Mouse (Mus musculus) heart, postnatal 0 days (tissue): ENCODE results near the gene Nfib. TPM values are rescaled to one million over a fixed set of nuclear protein-coding genes. Genes with fewer than 3 reads are reported as not detected.

Experiments
- ATAC-seq: fragments of 200-750 bp; cut with Nextera tagmentation; 2 replicates; pipeline ENCODE4 v1.8.0; 2017; ENCODE audit warnings: low read depth, moderate number of reproducible peaks, moderate library complexity; ENCODE audit not compliant: insufficient read depth
- DNase-seq: peaks from one replicate; pipeline ENCODE4 v3.0.0-alpha.2; 2016; ENCODE audit warnings: low spot score
- H3K27ac ChIP-seq: fragments of 300-500 bp; sonication (generic); 2 replicates; pipeline ENCODE4 v1.5.1; 2014; ENCODE audit warnings: low read depth, mild to moderate bottlenecking
- H3K27me3 ChIP-seq: fragments of 300-500 bp; sonication (generic); 2 replicates; pipeline ENCODE4 v1.6.1; 2014; ENCODE audit warnings: low read length, mixed read lengths; ENCODE audit not compliant: control insufficient read depth, insufficient read depth
- H3K36me3 ChIP-seq: fragments of 300-500 bp; sonication (generic); replicated peaks from 2 replicates; pipeline ENCODE4 v1.6.1; 2014; ENCODE audit warnings: low read length, mixed read lengths; ENCODE audit not compliant: control insufficient read depth, insufficient read depth
- H3K4me1 ChIP-seq: fragments of 300-500 bp; sonication (generic); 2 replicates; pipeline ENCODE4 v1.6.1; 2014; ENCODE audit warnings: antibody characterized with exemption; ENCODE audit not compliant: control insufficient read depth, insufficient read depth
- H3K4me2 ChIP-seq: fragments of 300-500 bp; sonication (generic); 2 replicates; pipeline ENCODE4 v1.6.1; 2014; ENCODE audit warnings: low read depth, mild to moderate bottlenecking, low read length, moderate library complexity
- H3K4me3 ChIP-seq: fragments of 300-500 bp; sonication (generic); 2 replicates; pipeline ENCODE4 v1.5.1; 2014; ENCODE audit warnings: low read depth, low read length
- H3K9ac ChIP-seq: fragments of 300-500 bp; sonication (generic); replicated peaks from 2 replicates; pipeline ENCODE4 v1.6.1; 2014; ENCODE audit warnings: low read depth, low read length, mixed read lengths
- H3K9me3 ChIP-seq: fragments of 300-500 bp; sonication (generic); replicated peaks from 2 replicates; pipeline ENCODE4 v1.6.1; 2016; ENCODE audit warnings: low read length; ENCODE audit not compliant: control insufficient read depth
- CTCF ChIP-seq: IDR thresholded peaks from 2 replicates; pipeline ENCODE4 v1.5.1; 2016; ENCODE audit warnings: antibody characterized with exemption, control low read depth, low read depth
- EP300 ChIP-seq: IDR thresholded peaks from 2 replicates; pipeline ENCODE4 v1.6.1; 2016; ENCODE audit warnings: antibody characterized with exemption, low read depth
- WGBS: fragments of 180-500 bp; shearing (Covaris S2); extraction: QIAGEN DNeasy Blood & Tissue Kit; methylation state at CpG from one replicate; pipeline ENCODE4 v1.1.7; 2014; 5-methylcytosine and 5-hydroxymethylcytosine counted together
- polyA plus RNA-seq: library from polyadenylated mRNA; unstranded; fragments of >200 nt; fragmentation: Nextera tagmentation; extraction: Ambion mirVana; gene quantifications from 2 replicates; pipeline ENCODE4 v1.2.1, GENCODE M21; 2015
- total RNA-seq: library from RNA; depleted of rRNA; stranded (reverse); fragments of >200 nt; gene quantifications from 2 replicates; pipeline ENCODE4 v1.2.3, GENCODE M21; 2014; ENCODE audit warnings: low replicate concordance

The Nfib gene
- total and polyA plus RNA-seq, 2 experiments from 2014 or later, result 44.0 to 82.0 TPM

- TF ChIP-seq EP300 (no peak; the same call in 1 of the 2 replicates), CTCF (no peak)
- DNase-seq (peak; percentile 79), ATAC-seq (peak; percentile 25)
- H3K4me2 ChIP-seq, result peak overlapping the region; percentile 95
- peak overlapping the region; percentile 97 for H3K4me3 ChIP-seq
- under 1% methylated on average over 29 of the region's 30 CpGs for WGBS
- H3K9me3 ChIP-seq, result no peaks in the 10 kb centered on the region
- H3K36me3 ChIP-seq, result no peaks in the 10 kb centered on the region
- H3K27me3 ChIP-seq, result no peaks in the 10 kb centered on the region
- peaks cover 6% of the 10 kb centered on the region; the same call in 1 of the 2 replicates for H3K4me1 ChIP-seq
- peak overlapping the region; percentile 98 for H3K9ac ChIP-seq
- H3K27ac ChIP-seq, result peak overlapping the region; percentile 100
These were observed 198.7 kb downstream of the Nfib start for GRCm38 (mm10) chr4:82506731-82507331.

- Histone ChIP-seq H3K36me3 (no peaks in the 10 kb centered on the region), H3K4me1 (peaks cover 6% of the 10 kb centered on the region; the same call in 1 of the 2 replicates), H3K27me3 (no peaks in the 10 kb centered on the region), H3K9ac (peak overlapping the region; percentile 98), H3K9me3 (no peaks in the 10 kb centered on the region), H3K27ac (peak overlapping the region; percentile 100), H3K4me2 (peak overlapping the region; percentile 95), H3K4me3 (peak overlapping the region; percentile 97)
- under 1% methylated on average over 33 of the region's 81 CpGs for WGBS
- TF ChIP-seq CTCF (no peak), EP300 (no peak; the same call in 1 of the 2 replicates)
- ATAC-seq, result peak; percentile 83
- peak; percentile 87 for DNase-seq
These were observed 199.3 kb downstream of the Nfib start for GRCm38 (mm10) chr4:82506081-82506730.

GRCm38 (mm10) chr4:82505121-82506031, 200.2 kb downstream of the Nfib start:
- Histone ChIP-seq H3K4me1 (peaks cover 10% of the 10 kb centered on the region), H3K36me3 (no peaks in the 10 kb centered on the region), H3K27ac (peak overlapping the region; percentile 100), H3K4me3 (peak overlapping the region; percentile 97), H3K4me2 (peak overlapping the region; percentile 95), H3K9ac (peak overlapping the region; percentile 98), H3K27me3 (no peaks in the 10 kb centered on the region), H3K9me3 (no peaks in the 10 kb centered on the region)
- DNase-seq (peak; percentile 97), ATAC-seq (peak; percentile 55)
- TF ChIP-seq EP300 (peak; percentile 36; the same call in 1 of the 2 replicates), CTCF (no peak)
- 1% methylated on average over 57 of the region's 72 CpGs for WGBS

GRCm38 (mm10) chr4:82504284-82505120, 201.0 kb downstream of the Nfib start:
- H3K4me1 ChIP-seq, result peaks cover 15% of the 10 kb centered on the region
- peak overlapping the region; percentile 100 for H3K27ac ChIP-seq
- H3K27me3 ChIP-seq, result no peaks in the 10 kb centered on the region
- H3K4me3 ChIP-seq, result peak overlapping the region; percentile 97
- under 1% methylated on average over 62 of the region's 62 CpGs for WGBS
- ATAC-seq (no peak), DNase-seq (peak; percentile 6)
- peak overlapping the region; percentile 98 for H3K9ac ChIP-seq
- H3K9me3 ChIP-seq, result no peaks in the 10 kb centered on the region
- H3K36me3 ChIP-seq, result no peaks in the 10 kb centered on the region
- no peak for TF ChIP-seq CTCF
- no peak for TF ChIP-seq EP300
- peak overlapping the region; percentile 95 for H3K4me2 ChIP-seq

- peak overlapping the region; percentile 97 for H3K4me3 ChIP-seq
- ATAC-seq, result no peak
These were observed 201.6 kb downstream of the Nfib start for GRCm38 (mm10) chr4:82504015-82504283.

More at GRCm38 (mm10) chr4:82504015-82504283, 201.6 kb downstream of the Nfib start:
- Histone ChIP-seq H3K27me3 (no peaks in the 10 kb centered on the region), H3K36me3 (no peaks in the 10 kb centered on the region), H3K27ac (peak overlapping the region; percentile 100), H3K4me1 (peaks cover 18% of the 10 kb centered on the region), H3K4me2 (peak overlapping the region; percentile 95), H3K9me3 (no peaks in the 10 kb centered on the region), H3K9ac (peak overlapping the region; percentile 98)
- 2% methylated on average over 10 of the region's 10 CpGs for WGBS
- TF ChIP-seq CTCF (no peak), EP300 (no peak)
- no peak for DNase-seq
